Mouse (Mus musculus): ENCODE measurements around the gene D1Pas1. TPM values are rescaled to one million over a fixed set of nuclear protein-coding genes. Genes with fewer than 3 reads are reported as not detected.

D1Pas1 gene
- polyA plus RNA-seq, 2 experiments from 2014 or later, result not detected

GRCm38 (mm10) chr1:186988281-186988682 lies 21.1 kb downstream of the D1Pas1 start:
- no peak for ATAC-seq

GRCm38 (mm10) chr1:186988822-186989221 lies 21.6 kb downstream of the D1Pas1 start:
- no peak for ATAC-seq

GRCm38 (mm10) chr1:186991473-186991872 lies 24.3 kb downstream of the D1Pas1 start:
- no peak for ATAC-seq

DNA sequence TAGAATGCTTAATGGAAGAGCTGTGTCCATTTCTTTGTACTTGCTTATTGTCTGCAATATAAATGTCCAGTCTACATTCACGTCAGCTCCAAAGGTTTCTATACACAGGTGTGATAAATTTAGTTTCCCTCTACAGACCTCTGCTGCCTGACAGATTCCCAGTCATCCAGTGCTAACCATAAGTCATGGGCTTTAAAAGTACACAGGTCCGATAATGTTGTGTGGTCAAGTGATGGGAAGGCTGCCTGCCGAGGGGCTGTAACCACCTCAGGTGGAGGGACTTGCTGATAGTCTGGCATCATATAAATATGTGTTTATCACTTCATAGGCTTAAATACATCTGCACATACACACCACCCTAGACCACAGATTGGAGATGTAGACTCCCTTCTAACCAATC lies 24.9 kb downstream of the D1Pas1 start:
- no peak for ATAC-seq

GRCm38 (mm10) chr1:186997596-186998304 lies 30.5 kb downstream of the D1Pas1 start:
- no peak for ATAC-seq

DNA sequence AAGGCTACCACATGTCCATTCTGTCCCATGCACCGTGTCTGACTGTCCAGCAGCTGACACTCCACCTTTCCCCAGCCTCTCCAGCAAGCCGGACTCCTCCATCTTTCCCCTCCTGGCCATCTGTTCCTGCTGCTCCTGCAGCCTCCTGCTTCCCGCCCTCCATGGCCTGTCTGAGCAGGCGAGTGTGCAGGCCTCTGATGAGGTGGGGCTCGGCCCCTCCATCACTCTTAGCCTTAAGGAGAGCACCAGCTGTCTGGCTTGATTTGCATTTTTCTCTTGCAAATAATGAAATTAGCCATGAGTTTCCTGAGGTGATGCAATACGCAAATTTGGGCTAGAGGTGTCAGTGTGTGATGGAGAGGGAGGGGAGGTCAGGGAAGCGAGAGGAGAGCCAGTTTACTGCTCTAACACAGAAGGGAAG lies 36.2 kb downstream of the D1Pas1 start:
- no peak for ATAC-seq

- no peak for ATAC-seq
These were observed 37.1 kb downstream of the D1Pas1 start for GRCm38 (mm10) chr1:187004306-187004705.

DNA sequence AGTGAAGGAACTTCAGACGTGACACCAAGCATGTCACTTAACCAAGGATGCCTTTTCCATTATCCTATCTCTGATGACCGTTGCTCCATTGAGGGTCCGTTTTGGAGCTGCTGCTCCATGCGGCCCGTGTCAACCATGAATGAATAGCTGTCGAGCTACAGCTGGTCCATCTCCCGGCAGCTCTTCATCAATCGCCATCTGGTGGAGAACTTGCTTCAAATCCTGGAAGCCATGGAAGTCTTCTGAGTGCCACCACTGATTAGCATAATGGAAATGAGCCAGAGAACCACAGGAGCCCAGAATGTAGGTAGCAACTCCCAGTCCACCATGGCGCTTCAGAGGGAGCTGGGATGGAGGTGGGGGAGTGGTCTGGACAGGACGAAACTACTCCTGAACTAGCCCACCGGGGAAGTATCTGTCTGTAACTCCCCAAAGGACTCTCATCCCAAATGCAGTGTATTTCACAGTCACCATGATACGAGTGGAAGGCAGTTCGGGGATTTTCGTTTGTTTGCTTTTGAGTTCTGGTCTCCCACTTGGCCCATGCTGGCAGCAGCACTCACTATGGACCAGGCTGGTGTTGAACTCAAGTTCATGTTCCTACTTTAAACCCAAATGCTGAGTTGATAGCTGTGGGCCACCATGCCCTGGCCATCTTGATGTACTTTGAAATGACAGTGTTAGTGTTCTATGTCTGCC lies 39.2 kb downstream of the D1Pas1 start:
- no peak for ATAC-seq

- ATAC-seq, result no peak
These were observed 41.0 kb downstream of the D1Pas1 start for GRCm38 (mm10) chr1:187008236-187008635.

GRCm38 (mm10) chr1:187010071-187010470 lies 42.9 kb downstream of the D1Pas1 start:
- ATAC-seq, result no peak

DNA sequence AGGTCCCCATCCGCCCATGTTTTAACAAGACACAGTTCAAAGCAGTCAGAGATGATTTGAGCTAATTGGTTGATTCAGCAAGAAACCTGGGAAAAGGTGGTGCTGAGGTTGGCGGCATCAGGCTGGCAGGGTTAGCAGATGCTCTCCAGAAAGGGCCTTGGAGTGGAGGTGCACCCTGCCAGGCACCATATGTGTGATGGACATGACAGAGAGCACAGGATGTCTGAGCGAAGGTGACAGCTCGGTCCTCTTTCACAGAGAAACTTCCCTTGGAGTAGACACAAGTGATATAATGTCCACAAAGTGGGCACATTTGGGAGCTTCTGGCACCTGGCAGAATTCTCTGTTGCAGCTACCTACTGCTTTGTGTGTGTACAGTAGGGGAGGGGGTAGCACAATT lies 44.4 kb downstream of the D1Pas1 start:
- ATAC-seq, result no peak

DNA sequence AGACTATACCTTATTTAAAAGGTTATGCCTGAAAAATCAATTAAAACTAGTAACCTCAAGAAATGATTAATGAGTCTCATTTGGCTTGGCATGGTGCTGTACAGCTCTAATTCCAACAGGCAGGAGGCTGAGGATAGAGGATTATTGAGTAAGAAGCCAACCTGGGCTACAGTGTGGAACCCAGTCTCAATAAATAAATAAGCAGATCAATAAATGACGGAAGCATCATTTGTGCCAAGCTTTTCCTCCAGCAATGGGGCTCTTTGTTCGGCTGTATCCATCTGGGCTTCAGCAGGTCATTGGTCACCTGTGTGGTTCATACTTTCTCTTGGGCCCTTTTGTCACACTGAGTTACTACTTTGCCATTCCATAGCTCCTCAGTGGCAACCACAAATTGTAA lies 46.9 kb downstream of the D1Pas1 start:
- no peak for ATAC-seq

GRCm38 (mm10) chr1:187015673-187016072 lies 48.5 kb downstream of the D1Pas1 start:
- ATAC-seq, result no peak

GRCm38 (mm10) chr1:187016116-187016515 lies 48.9 kb downstream of the D1Pas1 start:
- no peak for ATAC-seq

GRCm38 (mm10) chr1:187020011-187020410 lies 52.8 kb downstream of the D1Pas1 start:
- no peak for ATAC-seq

Other genes with a start within 250 kb of the D1Pas1 start
- gene Rrp15, start 218.1 kb upstream of the D1Pas1 start, polyA plus RNA-seq (2017; shearing (Covaris generic)), result 10 to 100 TPM; 30.6 to 34.7 TPM
- gene Spata17, start 248.0 kb downstream of the D1Pas1 start, polyA plus RNA-seq (2017; shearing (Covaris generic)), result under 1 TPM in 1 of 2 experiments, not detected in 1; 0.31 TPM
- 10 to 100 TPM; 17.3 to 19.4 TPM for gene Gpatch2, start 248.1 kb downstream of the D1Pas1 start, polyA plus RNA-seq (2017; shearing (Covaris generic))

Measured in activated CD4-positive, CD25-positive, alpha-beta regulatory T cell, adult 4 months (primary cell).